Mouse (Mus musculus) G1E (cell line): ENCODE data around the gene Mmp21.
A peak's percentile ranks its signal among the peaks of the same experiment; 100 is the strongest.

Experiments used
- CTCF ChIP-seq: IDR thresholded peaks from 2 replicates; pipeline ENCODE4 v1.5.1; 2012; ENCODE audit warnings: low read depth, low read length, inconsistent platforms, mixed read lengths
- GATA1 ChIP-seq: IDR thresholded peaks from 2 replicates; pipeline ENCODE4 v1.6.1; 2012; ENCODE audit warnings: borderline replicate concordance, low read length, inconsistent platforms, mixed read lengths
- GATA2 ChIP-seq: IDR thresholded peaks from 2 replicates; pipeline ENCODE4 v1.6.1; 2012; ENCODE audit warnings: low read depth, low read length, inconsistent platforms, borderline replicate concordance
- POLR2AphosphoS5 ChIP-seq: IDR thresholded peaks from 2 replicates; pipeline ENCODE4 v1.6.1; 2012; ENCODE audit warnings: low read depth, low read length, inconsistent platforms; ENCODE audit not compliant: insufficient replicate concordance
- TAL1 ChIP-seq: conservative IDR thresholded peaks from 2 replicates; pipeline ENCODE4 v1.6.1; 2012; ENCODE audit warnings: low read depth, low read length, inconsistent platforms, mixed read lengths

DNA sequence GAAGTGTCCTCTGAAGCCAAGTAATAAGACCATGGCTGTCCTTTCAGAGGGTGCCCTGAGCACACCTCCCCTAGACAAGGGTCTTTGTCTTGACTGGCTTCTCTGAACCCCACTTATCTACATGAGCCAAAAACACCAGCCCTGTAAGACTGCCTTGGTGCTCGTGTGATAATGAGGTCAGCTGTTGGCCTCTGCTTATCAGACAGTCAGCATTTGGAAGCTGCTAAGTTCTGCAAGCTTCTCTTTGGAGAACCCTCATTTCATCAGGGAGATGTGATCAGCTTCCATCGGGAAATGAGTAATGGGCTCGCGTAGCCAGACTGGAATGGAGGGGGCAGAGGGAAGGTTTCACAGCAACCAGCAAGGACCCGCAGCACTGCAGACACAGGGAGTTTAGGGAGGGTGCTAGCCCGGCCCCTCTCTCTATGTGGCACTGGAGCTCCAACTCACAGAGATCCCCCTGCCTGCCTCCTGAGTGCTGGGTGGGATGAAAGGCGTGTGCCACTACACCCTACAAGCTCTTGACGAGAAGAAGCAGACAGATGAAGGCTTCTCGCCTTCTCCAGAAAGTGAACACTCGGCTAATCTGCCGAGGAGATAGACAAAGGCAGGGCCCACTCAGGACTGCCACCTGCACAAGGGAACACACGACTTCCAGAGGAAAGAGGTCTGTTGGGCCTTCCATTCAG, 18.3 kb upstream of the Mmp21 start:
- TF ChIP-seq CTCF, result no peak
- no peak for TF ChIP-seq GATA1
- TF ChIP-seq TAL1, result peak; percentile 93
- TF ChIP-seq GATA2, result 0 out of 2 replicates have a peak, but pooled peaks have one; percentile 21
- TF ChIP-seq POLR2AphosphoS5, result no peak
